Mouse (Mus musculus) myocyte (in vitro differentiated cells): ENCODE data around the gene Gm14548. TPM values are rescaled to one million over a fixed set of nuclear protein-coding genes. Genes with fewer than 3 reads are reported as not detected.
"Not testable (repeated sequence)": the region's sequence is repeated elsewhere in the genome, so short reads cannot be mapped to it uniquely, and the experiment has no call there.

ENCODE experiments used
- H3K27me3 ChIP-seq: one replicate; pipeline ENCODE4 v1.6.1; 2011; ENCODE audit not compliant: control insufficient read depth, insufficient read depth, insufficient read length
- H3K36me3 ChIP-seq: one replicate; pipeline ENCODE4 v1.6.1; 2011; ENCODE audit not compliant: control insufficient read depth, insufficient read depth
- H3K4me2 ChIP-seq: one replicate; pipeline ENCODE4 v1.6.1; 2011; ENCODE audit warnings: low read depth, control low read depth
- H3K4me3 ChIP-seq: one replicate; pipeline ENCODE4 v1.5.1; 2011; ENCODE audit warnings: mild to moderate bottlenecking, control low read depth, moderate library complexity
- H3K79me2 ChIP-seq: one replicate; pipeline ENCODE4 v1.6.1; 2011; ENCODE audit not compliant: control insufficient read depth, insufficient read depth
- H3ac ChIP-seq: one replicate; pipeline ENCODE4 v1.6.1; 2011; ENCODE audit not compliant: control insufficient read depth, insufficient read length
- CEBPB ChIP-seq: IDR thresholded peaks from 2 replicates; pipeline ENCODE4 v1.6.1; 2011; ENCODE audit warnings: mild to moderate bottlenecking, moderate library complexity; ENCODE audit not compliant: poor library complexity, insufficient read depth, severe bottlenecking
- E2F4 ChIP-seq: IDR thresholded peaks from one replicate; pipeline ENCODE4 v1.6.1; 2011; ENCODE audit warnings: mild to moderate bottlenecking, control low read depth, moderate library complexity; ENCODE audit not compliant: insufficient read depth
- MAX ChIP-seq: IDR thresholded peaks from one replicate; pipeline ENCODE4 v1.6.1; 2011; ENCODE audit warnings: low read depth, mild to moderate bottlenecking, control low read depth
- MYOD1 ChIP-seq, 3 experiments: IDR thresholded peaks; one replicate each; pipeline ENCODE4 v1.6.1; 2011; ENCODE audit warnings: control low read depth in 2 of 3, low read depth in 2 of 3, mild to moderate bottlenecking in 2 of 3, moderate library complexity in 1 of 3; ENCODE audit not compliant: insufficient read length in 2 of 3, control insufficient read depth in 1 of 3
- MYOG ChIP-seq, 3 experiments: IDR thresholded peaks; one replicate each; pipeline ENCODE4 v1.6.1; 2011; ENCODE audit warnings: control low read depth in 2 of 3, low read depth in 2 of 3, mild to moderate bottlenecking in 2 of 3; ENCODE audit not compliant: insufficient read length in 2 of 3, control insufficient read depth in 1 of 3, insufficient read depth in 1 of 3
- POLR2A ChIP-seq: IDR thresholded peaks from one replicate; pipeline ENCODE4 v1.6.1; 2011; ENCODE audit warnings: low read depth, mild to moderate bottlenecking, control low read depth, moderate library complexity; ENCODE audit not compliant: insufficient read length
- POLR2AphosphoS2 ChIP-seq: IDR thresholded peaks from one replicate; pipeline ENCODE4 v1.6.1; 2011; ENCODE audit warnings: low read depth, control low read depth; ENCODE audit not compliant: insufficient read length
- REST ChIP-seq: IDR thresholded peaks from one replicate; pipeline ENCODE4 v1.6.1; 2011; ENCODE audit warnings: mild to moderate bottlenecking, control low read depth, moderate library complexity; ENCODE audit not compliant: insufficient read depth, insufficient read length
- SRF ChIP-seq: IDR thresholded peaks from one replicate; pipeline ENCODE4 v1.6.1; 2011; ENCODE audit warnings: low read depth; ENCODE audit not compliant: control insufficient read depth, insufficient read length
- TCF12 ChIP-seq: IDR thresholded peaks from one replicate; pipeline ENCODE4 v1.6.1; 2011; ENCODE audit warnings: mild to moderate bottlenecking, control low read depth; ENCODE audit not compliant: poor library complexity, insufficient read depth, severe bottlenecking
- USF1 ChIP-seq: IDR thresholded peaks from one replicate; pipeline ENCODE4 v1.6.1; 2011; ENCODE audit warnings: low read depth, mild to moderate bottlenecking, control low read depth, moderate library complexity
- polyA plus RNA-seq: library from polyadenylated mRNA; unstranded; fragments of >200 nt; fragmentation: generic; extraction: Trizol; gene quantifications from one replicate; pipeline ENCODE4 v1.2.1, GENCODE M21; 2012; ENCODE audit warnings: missing spikeins

Gm14548 gene
- polyA plus RNA-seq: not detected

GRCm38 (mm10) chr7:3898036-3898590 is at the start of gene Gm14548:
Gene Gm14548, minus strand, starts transcription at chr7:3898120.
- not testable (repeated sequence) for H3ac ChIP-seq, H3K27me3 ChIP-seq, H3K4me2 ChIP-seq, H3K36me3 ChIP-seq, H3K4me3 ChIP-seq, H3K79me2 ChIP-seq

DNA sequence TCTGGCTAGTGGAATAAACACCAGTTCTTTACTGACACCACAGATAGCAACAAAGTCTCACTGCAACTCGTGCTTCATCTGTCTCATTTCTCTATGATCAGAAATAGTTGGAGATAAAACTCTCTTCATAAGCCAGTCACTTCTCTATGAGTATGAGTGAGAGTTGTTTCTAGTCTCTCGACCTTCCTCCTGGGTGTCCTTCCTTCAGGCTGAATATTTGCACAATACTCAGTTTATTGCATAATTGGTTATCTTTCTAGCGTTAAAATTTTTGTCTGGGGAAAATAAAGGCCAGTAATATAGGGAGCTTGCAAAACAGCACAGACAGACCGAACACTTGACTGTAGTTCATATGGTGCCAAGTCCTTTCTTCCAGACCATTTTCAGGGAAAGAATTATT is 48.2 kb upstream of the Gm14548 start:
- Histone ChIP-seq H3K4me3 (no peak overlapping the region), H3K4me2 (no peak overlapping the region), H3K79me2 (no peaks in the 10 kb centered on the region), H3K36me3 (no peaks in the 10 kb centered on the region), H3K27me3 (no peaks in the 10 kb centered on the region), H3ac (no peak overlapping the region)
- no peak for TF ChIP-seq CEBPB
- TF ChIP-seq TCF12: no peak
- no peak for TF ChIP-seq SRF
- TF ChIP-seq USF1: no peak
- no peak for TF ChIP-seq MYOG (IDR thresholded peaks at IDR 0.05; ENCODE audit: control insufficient read depth in 1 of 3, insufficient read depth in 1 of 3, insufficient read length in 2 of 3, low read depth in 2 of 3)
- no peak for TF ChIP-seq E2F4
- no peak for TF ChIP-seq POLR2A

DNA sequence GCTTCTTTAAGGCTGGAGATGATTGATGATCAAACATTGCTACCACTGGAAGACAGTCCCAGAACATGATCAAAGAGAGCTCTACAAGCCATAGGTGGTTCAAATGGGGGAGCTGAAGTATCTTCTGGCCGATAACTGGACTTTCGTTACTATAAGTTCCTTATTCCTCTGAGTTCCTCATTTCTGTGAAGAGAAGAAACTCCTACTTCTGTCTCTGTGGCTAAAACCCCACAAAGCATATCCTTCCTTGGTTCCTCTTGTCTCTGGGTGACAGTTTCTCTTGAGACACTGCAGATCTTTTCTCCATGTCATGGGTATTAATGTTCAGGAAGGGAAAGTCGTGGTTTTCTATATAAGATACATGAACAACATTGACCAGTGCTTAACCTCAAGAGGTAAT is 43.0 kb upstream of the Gm14548 start:
- Histone ChIP-seq H3K79me2 (no peaks in the 10 kb centered on the region), H3K4me3 (no peak overlapping the region), H3ac (no peak overlapping the region), H3K36me3 (no peaks in the 10 kb centered on the region), H3K27me3 (no peaks in the 10 kb centered on the region), H3K4me2 (no peak overlapping the region)
- TF ChIP-seq E2F4 (no peak), SRF (no peak), POLR2AphosphoS2 (no peak), MYOG (IDR thresholded peaks at IDR 0.05; ENCODE audit: control insufficient read depth in 1 of 3, insufficient read depth in 1 of 3, insufficient read length in 2 of 3, low read depth in 2 of 3) (no peak)

- no peak overlapping the region for H3K4me3 ChIP-seq
- no peak for TF ChIP-seq POLR2A
- no peak for TF ChIP-seq USF1
- no peak for TF ChIP-seq TCF12
- TF ChIP-seq MYOG (IDR thresholded peaks at IDR 0.05; ENCODE audit: control insufficient read depth in 1 of 3, insufficient read depth in 1 of 3, insufficient read length in 2 of 3, low read depth in 2 of 3): no peak
- no peak for TF ChIP-seq POLR2AphosphoS2
- TF ChIP-seq CEBPB: no peak
- no peak for TF ChIP-seq REST
- no peak for TF ChIP-seq SRF
- no peak for TF ChIP-seq MAX
- no peak for TF ChIP-seq MYOD1 (IDR thresholded peaks at IDR 0.05; ENCODE audit: control insufficient read depth in 1 of 3, insufficient read length in 2 of 3, low read depth in 2 of 3)
- TF ChIP-seq E2F4: no peak
Observed at GRCm38 (mm10) chr7:3939866-3940525, 42.1 kb upstream of the Gm14548 start.

GRCm38 (mm10) chr7:3935473-3935872 is 37.6 kb upstream of the Gm14548 start:
- not testable (repeated sequence) for H3ac ChIP-seq, H3K27me3 ChIP-seq, H3K4me3 ChIP-seq, H3K79me2 ChIP-seq, H3K36me3 ChIP-seq, H3K4me2 ChIP-seq

More at GRCm38 (mm10) chr7:3939866-3940525, 42.1 kb upstream of the Gm14548 start:
- Histone ChIP-seq H3ac (no peak overlapping the region), H3K27me3 (no peaks in the 10 kb centered on the region), H3K36me3 (no peaks in the 10 kb centered on the region), H3K79me2 (no peaks in the 10 kb centered on the region), H3K4me2 (no peak overlapping the region)

- not testable (repeated sequence) for H3K36me3 ChIP-seq, H3K79me2 ChIP-seq, H3K4me2 ChIP-seq, H3K4me3 ChIP-seq, H3ac ChIP-seq, H3K27me3 ChIP-seq
Observed at GRCm38 (mm10) chr7:3915387-3915786, 17.5 kb upstream of the Gm14548 start, which contains the start of gene Lilra6. Gene Lilra6, minus strand, starts transcription at chr7:3915503.
